8 mouse cellular contexts compared by ENCODE assay signal in the genomic region with DNA sequence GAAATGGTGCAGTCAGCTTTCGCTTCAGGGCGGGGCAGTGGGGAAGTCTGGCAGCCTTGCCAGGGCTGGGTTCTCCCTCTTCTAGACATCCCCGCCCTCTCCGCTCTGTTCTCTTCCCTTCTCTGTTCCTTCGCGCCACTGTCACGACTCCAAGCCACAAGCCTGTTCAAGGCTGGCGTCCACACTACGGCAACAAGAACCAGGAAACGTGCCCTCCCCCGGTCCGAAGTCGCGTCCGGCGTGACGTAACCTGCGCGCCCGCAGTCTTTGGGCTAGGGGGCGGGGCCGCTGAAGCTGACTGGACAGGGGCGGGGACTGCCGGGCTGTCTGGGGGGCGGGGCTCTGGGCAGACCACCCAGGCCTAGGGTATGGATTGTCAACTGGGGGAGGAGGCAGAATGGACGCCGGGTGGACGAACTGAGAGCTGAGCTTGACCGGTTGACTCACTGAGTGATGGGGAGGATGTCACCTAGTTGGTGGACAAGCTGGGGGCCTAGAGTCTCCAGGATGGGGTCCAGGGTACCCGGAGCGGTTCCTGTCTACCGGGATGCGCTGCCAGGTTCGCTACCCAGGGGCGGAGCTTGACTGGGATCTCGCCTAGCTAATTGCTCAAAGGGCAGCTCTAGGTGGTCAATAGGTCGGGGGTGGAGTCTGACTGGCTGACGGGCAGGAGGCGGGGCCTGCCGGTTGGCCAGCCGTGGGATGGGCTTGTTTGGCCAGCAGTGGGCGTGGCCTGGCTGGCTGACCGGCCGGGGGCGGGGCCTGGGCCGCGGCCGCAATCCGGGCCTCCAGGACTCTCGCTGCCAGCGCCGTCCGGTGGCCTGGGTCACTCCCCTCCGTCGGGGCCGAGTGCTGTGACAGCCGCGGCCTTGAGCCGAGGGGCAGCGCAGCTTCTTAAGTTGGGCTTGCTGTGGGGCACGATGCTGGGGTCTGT. TPM values are rescaled to one million over a fixed set of nuclear protein-coding genes. Genes with fewer than 3 reads are reported as not detected.
A peak's percentile ranks its signal among the peaks of the same experiment; 100 is the strongest.
DNase-seq lines count a peak whose midpoint lies in the region; ATAC-seq and TF ChIP-seq lines count a peak whose summit lies in the region.

Slc35f5 (plus strand) TSS at position 337 of the 934 bp plus-strand sequence.

- no peaks in the 10 kb centered on the region for H3K27me3 ChIP-seq in Patski
- H3K27me3 ChIP-seq in hindbrain, embryonic 14.5 days (ENCODE audit: control insufficient read depth, insufficient read depth, low read length), result no peaks in the 10 kb centered on the region

- TF ChIP-seq CTCF in Patski (IDR thresholded peaks at IDR 0.05), result no peak

- H3K9ac ChIP-seq in hindbrain, embryonic 14.5 days, result peak within 1 kb of the TSS; percentile 93

- peak within 1 kb of the TSS; percentile 95 for H3K27ac ChIP-seq in hindbrain, embryonic 14.5 days

- POLR2A ChIA-PET in Patski (lab: Charles Lee), result interaction anchor here (1.5 to 1.9 kb wide), 3 partner anchors 18 to 125 kb away, joined by 4 to 11 read pairs (median 7); partner anchors contain the start of gene Actr3

- peak; percentile 92 for ATAC-seq in Patski
- ATAC-seq in hindbrain, embryonic 14.5 days (ENCODE audit: low FRiP score), result peak; percentile 97

- H3K9me3 ChIP-seq in hindbrain, embryonic 14.5 days (ENCODE audit: control insufficient read depth, low read length), result no peaks in the 10 kb centered on the region

- peaks cover 5% of the 10 kb centered on the region; the same call in 1 of the 2 replicates for H3K36me3 ChIP-seq in hindbrain, embryonic 14.5 days (replicated peaks; ENCODE audit: control insufficient read depth, insufficient read depth)

- in situ Hi-C loops in Patski (cut with MboI; ENCODE audit: low pct_unique_long_range_greater_than_20kb), result loop anchor here (5.0 kb wide), 2 partner anchors 38 to 128 kb away; no protein-coding TSS in a partner anchor

- peak within 1 kb of the TSS; percentile 94 for H3K4me3 ChIP-seq in hindbrain, embryonic 14.5 days (replicated peaks; ENCODE audit: low read length)

- 1% methylated on average over 58 of the region's 61 CpGs for WGBS in hindbrain, embryonic 14.5 days

- DNase-seq in Patski (ENCODE audit: low read depth, low spot score), result peak; percentile 93
- DNase-seq in cerebellum, postnatal 14 days, result peak; percentile 99
- DNase-seq in frontal cortex, postnatal 25 days (ENCODE audit: low spot score in 2 of 2), result peak; percentile 87 to 90
- DNase-seq in hindbrain, embryonic 14.5 days (ENCODE audit: low spot score), result peak; percentile 95
- DNase-seq in layer of hippocampus, postnatal 36 days, result peak; percentile 93 to 96
- DNase-seq in lung, postnatal 36 days, result peak; percentile 98
- DNase-seq in retina, postnatal 1 day, result peak; percentile 97
- peak; percentile 94 to 97 for DNase-seq in urinary bladder, adult 18-20 months (ENCODE audit: low spot score in 2 of 2)

- peaks cover 14% of the 10 kb centered on the region for H3K4me1 ChIP-seq in hindbrain, embryonic 14.5 days (replicated peaks; ENCODE audit: control insufficient read depth, insufficient read depth, low read length)

- CTCF ChIA-PET in Patski (lab: Charles Lee), result interaction anchor here (0.6 to 2.1 kb wide), 6 partner anchors 13 to 134 kb away, joined by 3 to 9 read pairs (median 4); no protein-coding TSS in a partner anchor

- peak within 1 kb of the TSS; percentile 67 for H3K4me2 ChIP-seq in hindbrain, embryonic 14.5 days (replicated peaks)

RNA-seq across cellular contexts. Expression of gene Slc35f5, which starts in this region (rescaled TPM):
- polyA plus RNA-seq in Patski (2021), result 81.6 TPM
- polyA plus RNA-seq in hindbrain, embryonic 14.5 days (2014; fragmentation: Nextera tagmentation; extraction: Ambion mirVana), result 33.5 and 37.8 TPM in 2 replicates
- total RNA-seq in layer of hippocampus, postnatal 36 days (2021), result 10 to 100 TPM; 27.7 to 29.8 TPM

Comparison
In these comparisons a context has a peak if more than half of its experiments do, and no peak if none do; other contexts are left out.
1. Peak in every context shown above with its lines: DNase-seq, ATAC-seq, H3K4me3 ChIP-seq and H3K27ac ChIP-seq.